Mouse (Mus musculus) spleen, adult 2 months (tissue): ENCODE results near the gene Rab3d.

Experiments
- CTCF ChIP-seq: fragments of 200-500 bp; IDR thresholded peaks from 2 replicates; pipeline ENCODE4 v1.5.1; 2011; ENCODE audit warnings: mild to moderate bottlenecking, inconsistent platforms; ENCODE audit not compliant: insufficient read depth, insufficient read length, insufficient replicate concordance; ENCODE audit errors: extremely low read depth
- POLR2A ChIP-seq: fragments of 200-500 bp; IDR thresholded peaks from 2 replicates; pipeline ENCODE4 v1.6.1; 2011; ENCODE audit warnings: low read depth, low read length, inconsistent platforms

GRCm38 (mm10) chr9:21904031-21904430 lies 14.0 kb downstream of the Rab3d start:
- no peak for TF ChIP-seq CTCF
- TF ChIP-seq POLR2A, result no peak
